Mouse (Mus musculus) hindbrain, embryonic 14.5 days (tissue): ENCODE results near the gene Zcchc10. TPM values are rescaled to one million over a fixed set of nuclear protein-coding genes. Genes with fewer than 3 reads are reported as not detected.
"Not testable (repeated sequence)": the region's sequence is repeated elsewhere in the genome, so short reads cannot be mapped to it uniquely, and the experiment has no call there.

Experiments used
- ATAC-seq: fragments of 200-750 bp; cut with Nextera tagmentation; 2 replicates; pipeline ENCODE4 v1.8.0; 2017; ENCODE audit warnings: moderate number of reproducible peaks, mild to moderate bottlenecking, moderate TSS enrichment, moderate library complexity; ENCODE audit not compliant: low FRiP score
- DNase-seq: peaks from one replicate; pipeline ENCODE4 v3.0.0-alpha.2; 2015; ENCODE audit warnings: low spot score
- H3K27ac ChIP-seq: fragments of 300-500 bp; sonication (generic); 2 replicates; pipeline ENCODE4 v1.5.1; 2014; ENCODE audit warnings: mild to moderate bottlenecking, moderate library complexity
- H3K27me3 ChIP-seq: fragments of 300-500 bp; sonication (generic); 2 replicates; pipeline ENCODE4 v1.6.1; 2014; ENCODE audit warnings: mild to moderate bottlenecking, low read length, mixed read lengths; ENCODE audit not compliant: control insufficient read depth, insufficient read depth
- H3K36me3 ChIP-seq: fragments of 300-500 bp; sonication (generic); replicated peaks from 2 replicates; pipeline ENCODE4 v1.6.1; 2014; ENCODE audit not compliant: control insufficient read depth, insufficient read depth
- H3K4me1 ChIP-seq: fragments of 300-500 bp; sonication (generic); replicated peaks from 2 replicates; pipeline ENCODE4 v1.6.1; 2014; ENCODE audit warnings: antibody characterized with exemption, low read length, mixed read lengths; ENCODE audit not compliant: control insufficient read depth, insufficient read depth
- H3K4me2 ChIP-seq: fragments of 300-500 bp; sonication (generic); replicated peaks from 2 replicates; pipeline ENCODE4 v1.6.1; 2014; ENCODE audit warnings: mild to moderate bottlenecking, moderate library complexity
- H3K4me3 ChIP-seq: fragments of 300-500 bp; sonication (generic); replicated peaks from 2 replicates; pipeline ENCODE4 v1.5.1; 2014; ENCODE audit warnings: mild to moderate bottlenecking, low read length
- H3K9ac ChIP-seq: fragments of 300-500 bp; sonication (generic); 2 replicates; pipeline ENCODE4 v1.6.1; 2014
- H3K9me3 ChIP-seq: fragments of 300-500 bp; sonication (generic); 2 replicates; pipeline ENCODE4 v1.6.1; 2016; ENCODE audit warnings: low read length; ENCODE audit not compliant: control insufficient read depth
- WGBS: fragments of 180-500 bp; shearing (Covaris S2); extraction: QIAGEN DNeasy Blood & Tissue Kit; methylation state at CpG from one replicate; pipeline ENCODE4 v1.1.7; 2014; 5-methylcytosine and 5-hydroxymethylcytosine counted together
- polyA plus RNA-seq: library from polyadenylated mRNA; unstranded; fragments of >200 nt; fragmentation: Nextera tagmentation; extraction: Ambion mirVana; gene quantifications from 2 replicates; pipeline ENCODE4 v1.2.1, GENCODE M21; 2014

Gene Zcchc10
- polyA plus RNA-seq, 1 experiment from 2014 or later: 14.9 TPM

DNA sequence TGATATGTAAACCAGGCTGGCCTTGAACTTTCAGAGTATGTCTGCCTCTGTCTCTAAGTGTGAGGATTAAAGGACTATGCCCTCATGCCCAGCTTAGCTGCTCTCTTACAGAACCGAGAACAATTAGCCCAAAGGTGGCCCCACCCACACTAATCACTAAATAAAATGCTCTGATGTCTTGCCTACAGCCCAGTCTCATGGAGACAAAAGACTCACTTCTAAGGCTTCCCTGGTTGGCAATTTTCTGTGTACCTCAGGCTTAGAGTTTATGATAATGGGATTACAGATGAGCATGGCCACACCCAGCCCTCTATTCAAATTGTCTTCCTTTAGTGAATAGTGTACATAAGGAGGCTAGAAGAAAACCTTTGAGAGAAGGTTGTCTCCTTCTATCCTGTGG, 13.1 kb upstream of the Zcchc10 start:
- DNase-seq (no peak), ATAC-seq (no peak)
- Histone ChIP-seq H3K27ac (no peak overlapping the region), H3K36me3 (no peaks in the 10 kb centered on the region), H3K4me2 (no peak overlapping the region), H3K27me3 (no peaks in the 10 kb centered on the region), H3K4me1 (no peaks in the 10 kb centered on the region), H3K4me3 (no peak overlapping the region), H3K9me3 (no peaks in the 10 kb centered on the region), H3K9ac (no peak overlapping the region)
- WGBS: 64% methylated on average over 1 of the region's 1 CpGs

DNA sequence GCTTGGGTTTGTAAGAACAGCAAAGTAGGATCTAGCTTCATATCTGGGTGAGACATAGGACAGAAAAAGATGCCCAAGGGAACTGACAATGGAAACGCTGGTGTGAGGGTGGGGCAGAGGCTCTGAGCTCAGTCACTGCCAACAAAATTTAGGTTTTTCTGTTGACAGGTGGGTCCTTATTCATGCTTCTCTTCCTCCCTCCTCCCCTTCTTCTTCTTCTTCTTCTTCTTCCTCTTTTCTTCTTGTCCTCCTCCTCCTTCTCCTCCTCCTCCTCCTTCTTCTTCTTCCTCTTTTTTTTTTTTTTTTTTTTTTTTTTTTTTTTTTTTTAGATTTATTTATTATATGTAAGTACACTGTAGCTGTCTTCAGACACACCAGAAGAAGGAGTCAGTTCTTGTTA, 11.7 kb upstream of the Zcchc10 start:
- ATAC-seq, H3K9me3 ChIP-seq: not testable (repeated sequence)
- WGBS: 72% methylated on average over 1 of the region's 1 CpGs

DNA sequence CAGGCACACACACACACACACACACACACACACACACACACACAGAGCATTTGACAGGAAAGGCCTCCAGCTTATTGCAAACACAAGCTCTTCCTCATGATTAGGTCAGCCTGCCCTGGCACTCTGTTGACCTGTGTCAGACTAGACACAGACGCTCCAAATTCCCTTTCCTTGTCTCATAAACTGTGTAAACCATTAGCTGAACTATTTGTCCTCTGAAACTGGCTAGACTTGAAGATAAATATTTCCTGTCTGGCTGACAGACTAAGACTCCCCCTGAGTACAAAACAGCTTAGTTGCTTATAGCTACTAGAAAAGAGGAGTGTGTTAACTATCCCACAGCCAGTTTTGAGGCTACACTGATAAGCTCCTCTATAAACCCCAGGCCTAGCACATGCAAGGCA, 9.7 kb upstream of the Zcchc10 start:
- 76% methylated on average over 1 of the region's 1 CpGs for WGBS
- H3K4me2 ChIP-seq: no peak overlapping the region
- no peaks in the 10 kb centered on the region for H3K4me1 ChIP-seq
- H3K27ac ChIP-seq: no peak overlapping the region
- H3K9me3 ChIP-seq: no peaks in the 10 kb centered on the region
- H3K4me3 ChIP-seq: no peak overlapping the region
- DNase-seq (no peak), ATAC-seq (no peak)
- no peak overlapping the region for H3K9ac ChIP-seq
- H3K36me3 ChIP-seq: no peaks in the 10 kb centered on the region
- no peaks in the 10 kb centered on the region for H3K27me3 ChIP-seq

More for the DNA sequence above, 11.7 kb upstream of the Zcchc10 start:
- not testable (repeated sequence) for H3K4me3 ChIP-seq, DNase-seq, H3K27ac ChIP-seq, H3K27me3 ChIP-seq, H3K4me1 ChIP-seq, H3K36me3 ChIP-seq, H3K4me2 ChIP-seq, H3K9ac ChIP-seq

DNA sequence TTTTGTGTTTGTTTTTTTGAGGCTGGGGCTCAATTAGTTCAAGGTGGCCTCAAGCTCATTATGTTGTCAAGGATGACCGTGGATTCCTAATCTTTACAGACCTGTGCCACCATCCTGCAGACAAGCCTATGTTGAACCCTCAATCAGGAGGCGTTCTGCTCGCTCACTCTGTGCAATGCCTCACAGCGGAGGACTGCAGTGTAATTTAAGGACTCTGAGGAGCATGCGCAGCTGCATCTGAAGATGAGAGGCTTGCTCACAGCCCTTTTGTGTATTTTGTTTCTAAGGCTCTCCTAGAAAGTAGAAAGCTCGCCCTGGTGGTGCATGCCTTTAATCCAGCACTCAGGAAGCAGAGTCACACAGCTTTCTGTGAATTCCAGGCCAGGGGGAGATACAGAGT, 7.5 kb upstream of the Zcchc10 start:
- Histone ChIP-seq H3K36me3 (no peaks in the 10 kb centered on the region), H3K4me2 (no peak overlapping the region), H3K9me3 (no peaks in the 10 kb centered on the region), H3K4me3 (no peak overlapping the region), H3K9ac (0 out of 2 replicates have a peak overlapping the region, but pooled peaks have one; percentile 16), H3K27me3 (no peaks in the 10 kb centered on the region), H3K27ac (no peak overlapping the region), H3K4me1 (no peaks in the 10 kb centered on the region)
- 56% methylated on average over 6 of the region's 6 CpGs for WGBS
- no peak for ATAC-seq
- DNase-seq: no peak

DNA sequence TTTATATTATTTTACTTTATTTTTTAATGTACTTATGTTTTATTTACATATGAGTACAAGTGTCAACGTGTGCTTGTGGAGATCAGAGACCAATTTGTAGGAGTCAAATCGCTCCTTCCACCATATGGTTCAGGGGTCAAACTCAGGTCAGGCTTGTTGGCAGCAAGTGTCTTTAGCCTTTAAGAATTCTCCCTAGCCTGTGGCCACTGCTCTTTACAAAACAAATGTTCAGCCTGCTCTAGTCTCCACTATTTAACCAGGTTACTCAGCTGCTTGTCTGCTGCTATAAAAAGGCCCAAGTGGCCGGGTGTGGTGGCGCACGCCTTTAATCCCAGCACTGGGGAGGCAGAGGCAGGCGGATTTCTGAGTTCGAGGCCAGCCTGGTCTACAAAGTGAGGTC, 6.4 kb upstream of the Zcchc10 start:
- Histone ChIP-seq H3K36me3 (no peaks in the 10 kb centered on the region), H3K4me3 (no peak overlapping the region), H3K9me3 (no peaks in the 10 kb centered on the region), H3K4me2 (no peak overlapping the region), H3K27me3 (no peaks in the 10 kb centered on the region), H3K4me1 (no peaks in the 10 kb centered on the region), H3K27ac (no peak overlapping the region), H3K9ac (no peak overlapping the region)
- 86% methylated on average over 7 of the region's 7 CpGs for WGBS
- DNase-seq: no peak
- ATAC-seq: no peak

DNA sequence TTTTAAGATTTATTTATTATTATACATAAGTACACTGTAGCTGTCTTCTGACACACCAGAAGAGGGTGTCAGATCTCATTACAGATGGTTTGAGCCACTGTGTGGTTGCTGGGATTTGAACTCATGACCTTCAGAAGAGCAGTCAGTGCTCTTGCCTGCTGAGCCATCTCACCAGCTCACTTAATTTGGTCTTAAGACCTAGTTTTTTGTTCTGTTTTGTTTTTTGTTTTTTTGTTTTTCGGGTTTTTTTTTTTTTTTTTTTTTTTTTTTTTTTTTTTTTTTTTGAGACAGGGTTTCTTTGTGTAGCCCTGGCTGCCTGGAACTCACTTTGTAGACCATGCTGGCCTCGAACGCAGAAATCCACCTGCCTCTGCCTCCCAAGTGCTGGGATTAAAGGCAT, 5.9 kb upstream of the Zcchc10 start:
- WGBS: 75% methylated on average over 1 of the region's 3 CpGs
- H3K9me3 ChIP-seq, H3K9ac ChIP-seq, H3K27ac ChIP-seq, H3K36me3 ChIP-seq, H3K4me3 ChIP-seq, H3K27me3 ChIP-seq, ATAC-seq, H3K4me1 ChIP-seq, H3K4me2 ChIP-seq, DNase-seq: not testable (repeated sequence)

DNA sequence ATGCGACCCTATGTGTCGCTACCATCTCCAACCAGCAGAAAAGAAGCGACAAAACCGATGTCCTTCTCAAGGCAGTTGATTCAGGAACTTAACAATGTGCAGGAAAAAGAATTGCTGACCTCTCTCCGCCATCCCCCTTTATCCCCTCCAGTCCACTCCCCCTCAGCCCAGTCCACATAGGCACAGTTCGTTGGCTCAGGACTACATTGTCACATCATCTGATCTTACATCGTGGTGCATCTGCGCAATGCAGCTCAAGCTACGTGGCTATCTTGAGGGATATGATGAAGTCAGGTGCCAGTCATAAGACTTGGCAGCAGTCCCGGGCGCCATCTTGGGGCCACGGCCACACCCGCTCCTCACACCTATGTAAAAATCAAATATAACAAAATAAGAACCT, 4.6 kb upstream of the Zcchc10 start:
- not testable (repeated sequence) for H3K27me3 ChIP-seq, H3K27ac ChIP-seq, DNase-seq, H3K9me3 ChIP-seq, H3K4me1 ChIP-seq, ATAC-seq, H3K4me3 ChIP-seq, H3K9ac ChIP-seq, H3K36me3 ChIP-seq, H3K4me2 ChIP-seq
- WGBS: 94% methylated on average over 13 of the region's 13 CpGs

DNA sequence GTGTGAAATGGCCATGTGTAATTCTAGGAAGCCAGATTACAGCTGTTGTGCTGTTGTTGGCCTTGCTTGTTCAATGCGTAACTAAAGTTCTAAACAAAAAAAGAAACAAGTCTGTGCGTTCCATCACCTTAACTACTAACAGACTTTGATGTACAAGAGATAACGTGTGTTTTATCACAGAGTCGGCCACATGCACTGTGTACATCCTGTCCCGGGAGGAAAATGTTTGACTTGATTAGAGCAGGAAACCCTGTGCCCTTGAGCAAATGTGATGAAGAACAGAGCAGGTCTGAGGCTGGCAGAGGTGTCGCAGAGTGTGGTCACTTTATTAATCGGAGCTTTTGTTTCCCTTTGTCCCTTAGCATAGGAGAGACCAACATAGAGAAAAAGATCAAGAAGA, 5.8 kb downstream of the Zcchc10 start:
- Histone ChIP-seq H3K4me2 (no peak overlapping the region), H3K36me3 (peaks cover 60% of the 10 kb centered on the region), H3K4me1 (peaks cover 5% of the 10 kb centered on the region; the same call in 1 of the 2 replicates), H3K4me3 (no peak overlapping the region), H3K9me3 (no peaks in the 10 kb centered on the region), H3K27ac (no peak overlapping the region), H3K27me3 (no peaks in the 10 kb centered on the region), H3K9ac (no peak overlapping the region)
- ATAC-seq: no peak
- no peak for DNase-seq
- WGBS: 92% methylated on average over 7 of the region's 7 CpGs

DNA sequence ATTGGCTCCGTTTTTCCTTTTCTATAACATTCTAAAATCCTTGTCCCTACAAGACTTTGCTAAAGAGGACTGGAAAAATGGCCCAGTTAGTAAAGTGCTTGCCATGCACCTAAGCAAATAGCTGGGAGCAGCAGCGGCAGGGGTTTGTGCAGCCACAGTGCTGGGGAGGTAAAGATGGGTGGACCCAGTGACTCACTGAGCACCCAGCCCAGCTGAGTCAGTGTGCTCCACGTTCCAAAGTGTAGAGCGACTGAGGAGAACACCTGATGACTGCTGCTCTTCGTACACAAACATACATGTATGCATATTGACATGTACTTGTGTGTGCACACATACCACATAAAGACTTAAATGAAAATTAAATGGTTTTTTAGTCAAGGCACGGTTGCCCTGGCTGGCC, 6.6 kb downstream of the Zcchc10 start:
- WGBS: 96% methylated on average over 6 of the region's 6 CpGs
- H3K9ac ChIP-seq: no peak overlapping the region
- ATAC-seq: no peak
- H3K27ac ChIP-seq: no peak overlapping the region
- H3K27me3 ChIP-seq: no peaks in the 10 kb centered on the region
- H3K4me3 ChIP-seq: no peak overlapping the region
- no peaks in the 10 kb centered on the region for H3K4me1 ChIP-seq
- H3K4me2 ChIP-seq: no peak overlapping the region
- no peak for DNase-seq
- no peaks in the 10 kb centered on the region for H3K9me3 ChIP-seq
- H3K36me3 ChIP-seq: peaks cover 60% of the 10 kb centered on the region

DNA sequence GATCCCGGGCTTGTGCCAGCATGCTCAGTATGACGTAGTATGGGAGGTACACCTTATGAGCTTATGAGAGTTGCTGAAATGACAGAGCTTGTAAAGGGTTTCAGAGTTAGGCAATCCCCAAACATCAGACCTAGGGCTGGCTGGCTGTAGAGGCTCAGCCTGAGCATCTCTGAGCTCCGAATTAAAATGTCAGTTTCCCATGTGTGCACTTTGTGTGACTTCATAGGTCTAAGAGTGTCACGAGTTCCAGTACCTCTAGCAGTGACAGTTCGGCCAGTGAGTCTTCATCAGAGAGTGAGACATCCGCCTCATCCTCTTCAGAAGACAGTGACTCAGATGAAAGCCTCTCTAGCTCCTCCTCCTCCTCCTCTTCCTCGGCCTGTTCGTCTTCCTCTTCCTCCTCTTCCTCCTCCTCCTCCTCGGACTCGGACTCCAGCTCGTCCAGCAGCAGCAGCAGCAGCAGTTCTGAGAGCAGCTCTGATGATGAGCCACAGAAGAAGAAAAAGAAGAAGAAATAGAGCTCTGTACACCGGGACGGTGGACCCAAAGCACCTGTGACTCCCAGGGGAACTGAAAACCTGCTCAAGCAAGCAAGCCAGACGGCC, 7.7 kb downstream of the Zcchc10 start:
- ATAC-seq: no peak
- WGBS: 89% methylated on average over 14 of the region's 14 CpGs
- no peak overlapping the region for H3K9ac ChIP-seq
- no peak overlapping the region for H3K4me3 ChIP-seq
- DNase-seq: no peak
- no peaks in the 10 kb centered on the region for H3K9me3 ChIP-seq
- H3K4me2 ChIP-seq: no peak overlapping the region
- H3K4me1 ChIP-seq: no peaks in the 10 kb centered on the region
- H3K27ac ChIP-seq: no peak overlapping the region
- peaks cover 58% of the 10 kb centered on the region for H3K36me3 ChIP-seq
- H3K27me3 ChIP-seq: no peaks in the 10 kb centered on the region
